Mouse (Mus musculus) cerebellum, postnatal 25 days (tissue): ENCODE data around the gene Cyp1a1.

Experiments used
- DNase-seq, 2 experiments: peaks; one replicate each; pipeline ENCODE4 v3.0.0; 2021; ENCODE audit warnings: mixed read lengths in 2 of 2

The Cyp1a1 gene

GRCm38 (mm10) chr9:57687751-57688150, at the start of gene Cyp1a1:
Gene Cyp1a1 (plus strand): TSS chr9:57687928.
- no peak for DNase-seq

- no peak for DNase-seq
Observed at GRCm38 (mm10) chr9:57638651-57639459, 48.9 kb upstream of the Cyp1a1 start.

- no peak for DNase-seq
Observed at GRCm38 (mm10) chr9:57639661-57640328, 47.9 kb upstream of the Cyp1a1 start.

GRCm38 (mm10) chr9:57640384-57640783, 47.3 kb upstream of the Cyp1a1 start:
- no peak for DNase-seq

GRCm38 (mm10) chr9:57641022-57641421, 46.7 kb upstream of the Cyp1a1 start:
- no peak for DNase-seq

- DNase-seq = no peak
Observed at GRCm38 (mm10) chr9:57641775-57642550, 45.8 kb upstream of the Cyp1a1 start.

- no peak for DNase-seq
Observed at GRCm38 (mm10) chr9:57643169-57643855, 44.4 kb upstream of the Cyp1a1 start.

- no peak for DNase-seq
Observed at GRCm38 (mm10) chr9:57643856-57644180, 43.9 kb upstream of the Cyp1a1 start.

GRCm38 (mm10) chr9:57644442-57644943, 43.2 kb upstream of the Cyp1a1 start:
- no peak for DNase-seq

- DNase-seq = peak; percentile 94 to 96
Observed at GRCm38 (mm10) chr9:57644944-57645893, 42.5 kb upstream of the Cyp1a1 start.

GRCm38 (mm10) chr9:57646551-57647103, 41.1 kb upstream of the Cyp1a1 start:
- DNase-seq = no peak

GRCm38 (mm10) chr9:57647286-57648108, 40.2 kb upstream of the Cyp1a1 start:
- DNase-seq = no peak

GRCm38 (mm10) chr9:57650130-57650785, 37.5 kb upstream of the Cyp1a1 start:
- DNase-seq = no peak

- DNase-seq = peak; percentile 37 to 69
Observed at GRCm38 (mm10) chr9:57650786-57651311, 36.9 kb upstream of the Cyp1a1 start.

- no peak for DNase-seq
Observed at GRCm38 (mm10) chr9:57652351-57652750, 35.4 kb upstream of the Cyp1a1 start.

GRCm38 (mm10) chr9:57652855-57653254, 34.9 kb upstream of the Cyp1a1 start:
- DNase-seq = no peak

GRCm38 (mm10) chr9:57653283-57653682, 34.4 kb upstream of the Cyp1a1 start, which contains the start of gene Csk:
Gene Csk (minus strand): TSS chr9:57653631.
- DNase-seq = no peak

- no peak for DNase-seq
Observed at GRCm38 (mm10) chr9:57654966-57655365, 32.8 kb upstream of the Cyp1a1 start.

- DNase-seq = peak; percentile 95 to 97
Observed at GRCm38 (mm10) chr9:57655749-57656148, 32.0 kb upstream of the Cyp1a1 start.
